Mouse (Mus musculus) midbrain, embryonic 16.5 days (tissue): ENCODE data around the gene Mup4. TPM values are rescaled to one million over a fixed set of nuclear protein-coding genes. Genes with fewer than 3 reads are reported as not detected.
"Not testable (repeated sequence)": the region's sequence is repeated elsewhere in the genome, so short reads cannot be mapped to it uniquely, and the experiment has no call there.

Experiments
- ATAC-seq: fragments of 200-750 bp; cut with Nextera tagmentation; 2 replicates; pipeline ENCODE4 v1.8.0; 2017; ENCODE audit warnings: moderate TSS enrichment
- H3K27ac ChIP-seq: fragments of 300-500 bp; sonication (generic); 2 replicates; pipeline ENCODE4 v1.5.1; 2014; ENCODE audit warnings: mild to moderate bottlenecking, low read length, mixed read lengths
- H3K27me3 ChIP-seq: fragments of 300-500 bp; sonication (generic); 2 replicates; pipeline ENCODE4 v1.6.1; 2014; ENCODE audit warnings: low read depth, low read length, mixed read lengths; ENCODE audit not compliant: control insufficient read depth, insufficient read depth
- H3K36me3 ChIP-seq: fragments of 300-500 bp; sonication (generic); 2 replicates; pipeline ENCODE4 v1.6.1; 2014; ENCODE audit warnings: mild to moderate bottlenecking, low read length, moderate library complexity, mixed read lengths; ENCODE audit not compliant: control insufficient read depth, insufficient read depth
- H3K4me1 ChIP-seq: fragments of 300-500 bp; sonication (generic); 2 replicates; pipeline ENCODE4 v1.6.1; 2014; ENCODE audit warnings: mild to moderate bottlenecking, low read length, mixed read lengths; ENCODE audit not compliant: control insufficient read depth, insufficient read depth
- H3K4me2 ChIP-seq: fragments of 300-500 bp; sonication (generic); 2 replicates; pipeline ENCODE4 v1.6.1; 2014; ENCODE audit warnings: mild to moderate bottlenecking, low read length, mixed read lengths
- H3K4me3 ChIP-seq: fragments of 300-500 bp; sonication (generic); 2 replicates; pipeline ENCODE4 v1.5.1; 2014; ENCODE audit warnings: low read depth, mild to moderate bottlenecking, low read length, moderate library complexity, mixed read lengths
- H3K9ac ChIP-seq: fragments of 300-500 bp; sonication (generic); 2 replicates; pipeline ENCODE4 v1.6.1; 2014; ENCODE audit warnings: low read depth, low read length, mixed read lengths
- H3K9me3 ChIP-seq: fragments of 300-500 bp; sonication (generic); replicated peaks from 2 replicates; pipeline ENCODE4 v1.6.1; 2014; ENCODE audit warnings: mild to moderate bottlenecking, low read length, mixed read lengths; ENCODE audit not compliant: control insufficient read depth, poor library complexity, severe bottlenecking
- WGBS: fragments of 180-500 bp; shearing (Covaris S2); extraction: QIAGEN DNeasy Blood & Tissue Kit; methylation state at CpG from one replicate; pipeline ENCODE4 v1.1.7; 2014; 5-methylcytosine and 5-hydroxymethylcytosine counted together
- polyA plus RNA-seq: library from polyadenylated mRNA; unstranded; fragments of >200 nt; fragmentation: Nextera tagmentation; extraction: Ambion mirVana; gene quantifications from 2 replicates; pipeline ENCODE4 v1.2.1, GENCODE M21; 2015

Mup4 gene
- not detected in 2 replicates for polyA plus RNA-seq

DNA sequence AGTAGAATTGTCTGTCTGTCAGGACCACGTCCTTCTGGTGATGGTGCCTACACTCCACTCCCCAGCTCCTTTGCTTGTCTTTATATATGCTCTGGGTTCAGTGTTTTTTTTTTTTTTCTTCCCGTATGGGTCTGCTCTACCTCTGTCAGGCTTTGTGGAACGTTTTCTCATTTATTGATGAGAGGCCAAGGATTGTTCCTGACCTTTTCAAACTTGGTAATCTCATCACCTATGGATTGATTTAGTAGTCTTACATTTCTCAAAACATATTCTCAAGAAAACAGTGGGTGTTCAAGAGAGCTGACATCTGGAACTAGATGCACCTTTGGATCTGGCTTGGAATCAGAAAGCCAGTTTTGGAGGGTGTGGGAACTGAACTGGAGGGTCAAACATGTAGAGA lies at the start of gene Mup4:
TSS of gene Mup4 (minus strand) at position 101 of the 400 bp plus-strand sequence.
- Histone ChIP-seq H3K27me3 (no peaks in the 10 kb centered on the region), H3K9me3 (no peaks in the 10 kb centered on the region), H3K4me1 (no peaks in the 10 kb centered on the region), H3K4me3 (no peak within 1 kb of the TSS), H3K9ac (no peak within 1 kb of the TSS), H3K36me3 (no peaks in the 10 kb centered on the region), H3K27ac (no peak within 1 kb of the TSS), H3K4me2 (no peak within 1 kb of the TSS)
- no peak for ATAC-seq
- WGBS = 86% methylated on average over 3 of the region's 3 CpGs

DNA sequence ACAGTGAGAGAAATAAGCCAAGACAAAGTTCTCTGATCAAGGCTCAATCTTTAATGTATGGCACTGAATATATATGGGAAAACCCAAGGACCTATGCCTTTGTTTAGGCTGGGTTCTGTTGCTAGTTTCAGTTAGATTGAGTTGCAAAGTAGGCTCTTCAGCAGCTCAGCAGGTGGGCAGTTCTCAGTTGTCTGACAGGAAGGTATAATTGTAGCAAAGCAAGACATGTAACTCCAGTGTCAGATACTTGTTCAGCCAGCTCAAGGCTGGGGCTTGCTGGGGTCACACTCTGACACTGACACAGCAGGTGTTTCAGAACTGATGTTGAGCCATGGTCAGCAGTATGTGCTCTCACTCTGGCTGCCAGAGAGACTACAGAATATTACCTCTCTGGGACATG lies 37.4 kb upstream of the Mup4 start:
- not testable (repeated sequence) for ATAC-seq, H3K9me3 ChIP-seq, H3K4me1 ChIP-seq, H3K36me3 ChIP-seq, H3K27ac ChIP-seq, H3K4me3 ChIP-seq, H3K27me3 ChIP-seq, H3K9ac ChIP-seq, H3K4me2 ChIP-seq

DNA sequence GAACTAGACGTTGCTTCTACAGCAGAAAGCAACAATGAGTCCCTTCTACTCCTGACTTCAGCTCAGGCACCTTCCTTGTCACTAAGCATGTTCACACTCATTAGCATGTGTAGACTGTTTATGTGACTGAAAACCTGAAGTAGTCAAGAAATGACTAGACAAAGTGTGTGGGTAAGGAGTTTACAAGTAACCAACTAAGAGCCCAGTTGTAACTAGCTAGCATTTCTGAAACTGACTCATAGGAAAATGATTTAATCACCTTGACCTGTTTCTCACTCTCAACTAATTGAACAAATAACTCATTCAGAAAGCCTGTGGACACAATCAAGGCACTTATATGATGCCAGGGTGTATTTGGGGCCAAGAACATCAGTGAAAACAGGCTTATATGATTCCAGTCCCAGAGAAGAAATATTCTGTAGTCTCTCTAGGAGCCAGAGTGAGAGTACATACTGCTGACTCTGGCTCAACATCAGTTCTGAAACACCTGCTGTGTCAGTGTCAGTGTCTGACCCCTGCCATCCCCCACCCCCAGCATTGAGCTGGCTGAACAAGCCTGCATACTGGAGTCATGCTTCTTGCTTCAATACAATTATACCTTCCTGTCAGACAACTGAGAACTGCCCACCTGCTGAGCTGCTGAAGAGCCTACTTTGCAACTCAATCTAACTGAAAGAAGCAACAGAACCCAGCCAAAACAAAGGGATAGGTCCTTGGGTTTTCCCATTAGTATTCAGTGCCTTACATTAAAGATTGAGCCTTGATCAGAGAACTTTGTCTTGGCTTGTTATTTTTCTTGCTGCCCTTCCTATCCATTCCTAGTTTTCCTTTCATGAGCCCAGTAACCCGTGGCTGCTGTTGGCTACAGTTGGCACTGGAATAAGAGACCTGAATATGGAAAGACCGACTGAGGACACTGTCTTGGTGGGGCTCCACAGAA lies 3.2 kb upstream of the Mup4 start, which contains the start of gene Mup6:
TSS of gene Mup6 (plus strand) at position 890 of the 940 bp plus-strand sequence.
- Histone ChIP-seq H3K27ac (no peak within 1 kb of the TSS), H3K36me3 (no peaks in the 10 kb centered on the region), H3K9ac (no peak within 1 kb of the TSS), H3K4me2 (no peak within 1 kb of the TSS), H3K27me3 (no peaks in the 10 kb centered on the region), H3K4me1 (no peaks in the 10 kb centered on the region), H3K9me3 (no peaks in the 10 kb centered on the region), H3K4me3 (no peak within 1 kb of the TSS)
- WGBS = 25% methylated on average over 3 of the region's 3 CpGs
- no peak for ATAC-seq

DNA sequence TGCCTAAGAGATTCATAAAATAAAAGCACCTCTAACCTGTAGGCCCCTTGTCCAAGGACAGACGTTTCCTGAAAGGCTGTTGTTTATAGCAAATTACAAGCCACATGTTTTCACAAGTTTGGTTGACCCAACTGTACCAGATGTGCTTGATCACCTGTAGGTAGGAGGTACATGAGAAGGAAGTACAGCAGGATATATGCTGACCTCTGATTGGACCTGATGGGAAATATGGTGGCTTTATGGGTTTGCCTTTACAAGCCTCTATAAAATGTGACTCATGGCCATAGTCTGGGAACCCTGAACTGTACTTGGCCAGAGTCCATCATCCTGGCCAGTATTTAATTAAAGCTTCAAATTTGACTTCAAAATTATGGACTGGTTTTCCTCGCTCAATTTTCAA lies 23.0 kb downstream of the Mup4 start:
- no peak overlapping the region for H3K4me2 ChIP-seq
- H3K27ac ChIP-seq = no peak overlapping the region
- no peaks in the 10 kb centered on the region for H3K4me1 ChIP-seq
- no peak overlapping the region for H3K4me3 ChIP-seq
- no peak overlapping the region for H3K9ac ChIP-seq
- WGBS = 85% methylated on average over 2 of the region's 2 CpGs
- H3K27me3 ChIP-seq = no peaks in the 10 kb centered on the region
- ATAC-seq = no peak
- H3K9me3 ChIP-seq = no peaks in the 10 kb centered on the region
- H3K36me3 ChIP-seq = no peaks in the 10 kb centered on the region

DNA sequence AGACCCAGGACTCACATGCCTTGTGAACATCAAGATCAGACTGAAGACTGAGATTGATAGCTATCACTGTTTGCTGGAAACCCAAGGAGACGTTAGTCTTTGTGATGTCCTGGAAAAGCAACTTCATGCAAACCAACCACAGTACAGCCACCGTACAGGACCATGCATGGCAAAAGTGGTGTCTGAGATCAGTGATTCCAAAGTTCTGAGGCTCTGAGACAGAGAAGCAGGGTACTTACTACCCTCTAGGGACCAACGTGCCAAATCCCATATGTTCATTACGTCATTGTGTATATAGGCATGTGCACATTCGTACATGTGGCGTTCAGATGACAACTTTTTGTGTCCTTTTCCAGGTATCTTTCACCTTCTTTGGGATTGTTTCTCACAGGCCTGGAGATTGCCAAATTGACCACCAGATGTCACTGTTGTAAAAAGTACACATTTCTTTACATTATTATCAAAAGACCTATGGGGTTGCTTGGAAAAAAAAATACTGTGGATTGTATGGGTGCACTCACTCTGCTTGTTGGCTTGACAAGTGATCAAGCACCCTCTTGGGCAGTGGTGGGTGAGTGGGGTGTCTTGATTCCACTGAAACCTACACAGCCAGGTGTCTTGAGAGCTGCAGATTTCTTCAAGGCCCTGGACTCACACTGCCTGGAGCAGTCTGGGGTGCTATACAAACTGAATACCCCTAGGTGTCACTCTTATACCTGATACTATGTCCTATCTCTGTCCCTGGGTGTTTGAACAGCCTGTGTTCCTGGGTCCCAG lies 27.8 kb downstream of the Mup4 start:
- H3K9ac ChIP-seq = no peak overlapping the region
- no peak overlapping the region for H3K4me2 ChIP-seq
- H3K9me3 ChIP-seq = no peaks in the 10 kb centered on the region
- no peaks in the 10 kb centered on the region for H3K4me1 ChIP-seq
- 57% methylated on average over 6 of the region's 6 CpGs for WGBS
- no peak overlapping the region for H3K27ac ChIP-seq
- H3K4me3 ChIP-seq = no peak overlapping the region
- no peaks in the 10 kb centered on the region for H3K36me3 ChIP-seq
- no peaks in the 10 kb centered on the region for H3K27me3 ChIP-seq
- peak; percentile 94 for ATAC-seq

DNA sequence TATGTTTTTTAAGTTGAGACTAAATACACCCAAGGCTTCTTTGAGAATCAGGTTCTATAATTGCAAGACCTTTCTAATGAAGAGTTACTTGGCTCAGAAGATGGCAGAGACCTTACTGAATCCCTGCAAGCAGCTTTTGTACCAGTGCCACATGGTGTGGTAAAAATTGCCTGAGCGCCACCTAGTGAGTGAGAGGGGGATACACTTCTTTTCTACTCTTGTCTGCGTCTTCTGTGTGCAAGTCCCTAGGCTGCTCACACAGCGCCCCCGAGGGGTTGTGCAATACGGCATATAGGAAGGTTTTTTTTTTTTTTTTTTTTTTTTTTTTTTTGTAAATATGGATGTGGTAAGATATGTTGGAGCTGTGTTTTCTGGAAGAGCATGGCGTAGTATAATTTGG lies 32.2 kb downstream of the Mup4 start:
- Histone ChIP-seq H3K4me2 (no peak overlapping the region), H3K9me3 (no peaks in the 10 kb centered on the region), H3K4me1 (no peaks in the 10 kb centered on the region), H3K27ac (no peak overlapping the region), H3K9ac (no peak overlapping the region), H3K27me3 (no peaks in the 10 kb centered on the region), H3K4me3 (no peak overlapping the region), H3K36me3 (no peaks in the 10 kb centered on the region)
- ATAC-seq = no peak; the same call in 1 of the 2 replicates
- WGBS = 23% methylated on average over 6 of the region's 6 CpGs

DNA sequence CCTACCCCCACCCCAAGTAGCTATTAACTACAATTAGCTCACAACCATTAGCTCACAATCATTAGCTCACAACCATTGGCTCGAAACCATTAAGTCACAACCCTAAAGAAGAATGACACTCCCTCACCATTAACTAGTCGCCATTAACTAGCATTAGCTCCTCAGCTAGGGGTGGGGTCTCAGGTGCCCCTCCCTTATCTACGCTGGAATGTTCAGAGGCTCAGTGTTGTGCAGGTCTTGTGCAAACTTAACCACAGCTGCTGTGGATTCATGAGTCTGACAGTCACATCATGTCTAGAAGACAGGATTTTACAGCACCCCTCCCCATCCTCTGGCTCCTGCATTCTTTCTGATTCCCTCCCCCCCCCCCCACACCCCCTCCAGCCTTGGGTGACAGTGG lies 32.8 kb downstream of the Mup4 start:
- H3K36me3 ChIP-seq = no peaks in the 10 kb centered on the region
- WGBS = 86% methylated on average over 3 of the region's 3 CpGs
- H3K4me1 ChIP-seq = no peaks in the 10 kb centered on the region
- no peak overlapping the region for H3K27ac ChIP-seq
- H3K4me3 ChIP-seq = no peak overlapping the region
- no peak for ATAC-seq
- no peaks in the 10 kb centered on the region for H3K27me3 ChIP-seq
- H3K4me2 ChIP-seq = no peak overlapping the region
- H3K9ac ChIP-seq = no peak overlapping the region
- H3K9me3 ChIP-seq = no peaks in the 10 kb centered on the region

DNA sequence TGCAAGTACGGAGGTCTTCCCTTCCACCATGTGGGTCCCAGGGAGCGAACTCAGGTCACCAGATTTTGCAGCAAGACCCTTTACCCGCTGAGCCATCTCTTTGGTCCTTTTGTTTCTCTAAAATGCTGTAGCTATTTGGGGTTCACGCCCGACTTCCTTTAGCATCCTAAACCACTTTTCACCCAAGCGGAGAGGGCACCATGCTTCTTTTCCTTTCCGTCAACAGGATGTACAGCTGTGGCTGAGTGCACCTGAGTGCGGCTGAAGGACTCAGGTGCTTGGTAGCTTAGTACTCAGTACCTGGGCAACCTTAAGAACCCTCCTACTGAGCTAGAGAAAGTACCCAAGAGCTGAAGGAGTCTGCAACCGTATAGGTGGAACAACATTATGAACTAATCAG lies 35.4 kb downstream of the Mup4 start:
- Histone ChIP-seq H3K27me3 (no peaks in the 10 kb centered on the region), H3K9me3 (no peaks in the 10 kb centered on the region), H3K27ac (no peak overlapping the region), H3K36me3 (no peaks in the 10 kb centered on the region), H3K4me1 (no peaks in the 10 kb centered on the region), H3K4me2 (no peak overlapping the region), H3K4me3 (no peak overlapping the region), H3K9ac (no peak overlapping the region)
- 78% methylated on average over 9 of the region's 9 CpGs for WGBS
- no peak for ATAC-seq

DNA sequence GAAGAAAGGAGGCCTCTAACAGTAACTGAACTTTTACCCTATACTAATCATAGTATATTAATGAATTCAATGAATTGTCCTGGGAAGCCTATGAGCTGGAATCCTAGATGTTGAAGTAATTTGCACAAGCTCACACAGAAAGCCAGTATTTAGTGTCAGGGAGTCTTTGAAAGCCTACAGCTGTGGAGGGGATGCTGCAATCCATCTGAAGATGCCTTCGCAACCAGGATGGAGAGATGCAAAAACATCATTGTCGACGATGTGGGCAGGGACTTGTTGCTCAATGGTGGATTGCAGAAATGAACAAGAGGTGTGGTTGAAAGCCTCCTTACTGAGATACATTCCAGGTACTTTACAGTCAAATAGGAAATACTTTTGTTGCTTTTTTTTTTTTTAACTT lies 42.5 kb downstream of the Mup4 start:
- Histone ChIP-seq H3K4me1 (no peaks in the 10 kb centered on the region), H3K9ac (no peak overlapping the region), H3K9me3 (no peaks in the 10 kb centered on the region), H3K36me3 (no peaks in the 10 kb centered on the region), H3K27me3 (0 out of 2 replicates have a peak, but pooled peaks cover 3% of the 10 kb centered on the region), H3K4me3 (no peak overlapping the region), H3K4me2 (no peak overlapping the region), H3K27ac (no peak overlapping the region)
- ATAC-seq = no peak
- 94% methylated on average over 3 of the region's 3 CpGs for WGBS
